Mouse (Mus musculus) T-helper 2 cell (primary cell): ENCODE measurements around the gene Ifi213.
"Not testable (repeated sequence)": the region's sequence is repeated elsewhere in the genome, so short reads cannot be mapped to it uniquely, and the experiment has no call there.

ENCODE experiments used
- in situ Hi-C: fragments of 300-600 bp; cut with MboI, MseI; formaldehyde crosslinking; loops from one replicate; pipeline ENCODE4 v1.15.1; 2025; ENCODE audit warnings: high pct_unique_total_duplicates

Ifi213 gene

DNA sequence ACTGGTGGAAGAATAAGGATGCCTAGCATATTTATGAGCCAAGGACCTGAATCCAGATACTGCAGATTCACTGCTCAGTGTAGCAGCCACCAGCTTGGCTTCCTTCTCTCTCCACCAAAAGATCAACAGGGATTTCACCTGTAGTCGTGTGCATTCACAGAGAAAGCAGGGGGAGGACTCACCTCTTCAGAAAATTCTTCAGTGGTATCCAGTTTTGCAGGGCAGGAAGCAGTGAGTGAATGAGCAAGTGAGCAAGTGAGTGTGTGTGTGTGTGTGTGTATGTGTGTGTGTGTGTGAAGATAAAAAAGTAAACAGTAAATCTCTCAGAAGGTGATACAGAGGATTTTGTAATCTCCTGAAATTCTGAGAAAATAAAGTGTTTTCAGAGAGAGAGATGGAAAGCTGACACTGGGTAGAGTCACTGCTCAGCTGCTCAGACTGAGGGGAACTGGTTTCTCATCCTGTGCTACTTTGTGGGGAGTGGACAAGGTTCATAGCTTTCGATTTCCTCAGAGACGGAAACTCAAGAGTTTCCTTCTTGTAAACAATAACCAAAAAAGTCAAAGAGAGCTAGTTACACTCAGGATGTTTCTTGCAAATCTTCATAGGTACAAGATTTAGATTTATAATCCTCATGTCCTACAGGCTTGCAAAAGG, at the start of gene Ifi213:
Ifi213 (minus strand) TSS at position 437 of the 657 bp plus-strand sequence.
- in situ Hi-C loops = not testable (repeated sequence)

DNA sequence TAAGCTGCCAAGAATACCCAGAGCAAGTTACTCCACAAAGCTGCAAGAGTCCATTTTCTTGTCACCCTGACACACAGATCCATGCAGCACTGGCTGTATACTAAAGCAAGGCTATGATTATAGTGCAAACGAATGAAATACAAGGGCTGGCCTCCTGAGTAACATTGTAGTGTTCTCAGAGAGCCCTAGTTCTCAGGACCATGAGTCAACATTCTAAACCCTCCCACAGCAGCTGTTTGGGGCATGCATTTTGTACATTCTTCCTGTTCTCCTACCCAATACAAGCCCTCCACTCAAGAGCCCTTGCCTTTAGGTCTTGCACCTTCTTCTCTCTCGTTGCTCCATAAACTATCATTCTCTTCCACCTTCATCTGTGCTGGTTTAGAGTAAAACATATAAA, 46.3 kb upstream of the Ifi213 start:
- in situ Hi-C loops = no loop called here

DNA sequence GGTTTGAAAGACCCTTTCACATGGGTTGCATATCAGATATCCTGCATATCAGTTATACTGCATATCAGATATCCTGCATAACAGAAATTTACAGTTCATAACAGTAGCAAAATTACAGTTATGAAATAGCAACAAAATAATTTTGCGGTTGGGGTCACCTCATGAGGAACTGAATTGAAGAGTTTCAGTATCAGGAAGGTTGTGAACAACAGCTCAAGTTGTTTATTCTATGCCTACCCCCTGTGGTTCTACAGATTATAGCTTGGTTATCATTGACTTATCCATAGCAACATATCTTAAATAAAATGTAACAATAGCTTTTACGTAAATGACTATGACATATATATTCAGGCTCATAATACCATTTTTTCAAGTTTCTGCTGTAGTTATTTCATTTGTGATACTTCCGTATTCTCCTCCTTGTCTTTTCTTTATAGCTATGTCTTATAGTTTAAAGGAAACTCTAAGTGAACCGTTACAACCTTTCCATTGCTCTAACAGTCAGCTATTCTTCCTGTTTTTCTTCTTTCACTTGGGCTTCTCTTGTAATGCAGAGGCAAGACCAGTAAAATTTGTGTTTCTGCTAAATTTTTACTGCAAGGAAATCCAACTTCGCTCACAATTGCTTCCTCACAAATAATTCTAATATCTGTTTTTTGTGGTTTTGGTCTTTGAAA, 35.0 kb upstream of the Ifi213 start:
- in situ Hi-C loops = no loop called here

DNA sequence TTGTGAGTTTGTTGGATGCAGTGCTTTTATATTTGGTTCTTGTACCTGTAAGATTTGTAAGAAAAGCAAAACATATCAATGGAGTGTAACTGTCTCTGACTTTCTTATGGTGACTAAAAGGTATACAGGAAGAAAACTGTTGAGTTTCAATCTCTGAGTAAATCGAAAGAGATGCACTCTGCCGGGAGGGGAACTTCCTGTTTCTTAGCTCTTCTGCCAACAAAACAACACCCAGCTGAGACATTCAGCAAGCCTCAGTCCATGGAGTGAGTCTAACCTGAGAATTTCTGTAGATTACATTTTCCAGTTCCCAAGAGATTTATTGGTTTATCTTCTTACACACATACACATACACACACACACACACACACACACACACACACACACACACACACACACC, 31.5 kb upstream of the Ifi213 start, which contains the start of gene Ifi209:
Ifi209 (plus strand) TSS at position 296 of the 400 bp plus-strand sequence.
- in situ Hi-C loops = not testable (repeated sequence)

DNA sequence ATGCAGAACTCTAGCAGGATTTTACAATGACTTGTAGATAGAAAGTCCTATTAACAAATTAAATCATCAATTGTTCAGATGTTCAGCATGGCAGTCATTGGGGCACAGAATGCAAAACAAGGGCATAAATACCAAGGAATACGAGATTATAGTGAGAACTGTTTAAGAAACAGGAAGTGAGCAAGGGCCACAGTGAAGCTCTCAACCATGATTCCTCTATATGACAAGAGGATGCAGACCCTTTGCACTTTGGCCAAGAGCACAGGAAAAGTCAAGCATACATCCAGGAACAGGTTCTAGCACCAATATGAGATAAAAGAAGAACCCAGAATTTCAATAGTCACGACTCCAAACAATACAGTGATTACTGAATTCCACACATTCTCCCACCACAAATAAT, 27.6 kb upstream of the Ifi213 start:
- in situ Hi-C loops = no loop called here

DNA sequence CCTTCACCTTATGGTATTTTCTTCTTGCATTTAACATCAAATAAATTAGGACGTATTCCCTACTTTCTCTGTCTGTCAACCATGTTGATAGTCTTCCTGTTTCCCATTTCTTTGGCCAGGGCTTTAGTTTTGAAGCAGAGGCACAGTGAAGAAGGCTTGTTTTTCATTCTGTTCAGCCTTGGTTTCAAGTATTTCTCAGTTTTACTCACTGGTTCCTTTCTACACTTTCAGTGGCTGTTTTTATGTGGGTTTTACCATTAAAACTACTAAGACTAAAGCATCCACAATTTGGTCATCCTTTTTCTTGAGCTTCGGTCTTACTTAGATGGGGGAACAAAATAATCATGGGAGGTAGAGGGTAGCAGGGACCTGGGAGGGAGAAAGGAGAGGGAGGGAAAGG, 25.0 kb upstream of the Ifi213 start:
- in situ Hi-C loops = no loop called here

DNA sequence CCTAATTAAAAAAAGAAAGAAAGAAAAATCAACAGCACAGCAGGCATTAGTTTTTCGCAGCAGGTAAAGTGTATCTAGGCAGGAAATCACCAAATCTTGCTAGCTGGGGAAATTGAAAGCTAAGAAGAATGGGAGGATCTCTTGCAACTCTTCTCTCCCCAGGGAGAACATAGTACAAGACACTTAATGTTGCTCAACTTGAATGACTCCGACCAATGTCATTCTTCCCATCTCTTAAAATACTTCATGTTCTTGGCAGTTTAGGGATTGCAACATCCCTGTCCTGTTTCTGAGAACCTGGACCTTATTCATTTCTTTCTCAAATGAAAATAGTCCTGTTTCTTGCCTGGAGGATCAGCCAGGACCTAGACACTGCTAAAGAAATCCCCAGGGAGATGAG, 23.1 kb upstream of the Ifi213 start:
- in situ Hi-C loops = not testable (repeated sequence)

DNA sequence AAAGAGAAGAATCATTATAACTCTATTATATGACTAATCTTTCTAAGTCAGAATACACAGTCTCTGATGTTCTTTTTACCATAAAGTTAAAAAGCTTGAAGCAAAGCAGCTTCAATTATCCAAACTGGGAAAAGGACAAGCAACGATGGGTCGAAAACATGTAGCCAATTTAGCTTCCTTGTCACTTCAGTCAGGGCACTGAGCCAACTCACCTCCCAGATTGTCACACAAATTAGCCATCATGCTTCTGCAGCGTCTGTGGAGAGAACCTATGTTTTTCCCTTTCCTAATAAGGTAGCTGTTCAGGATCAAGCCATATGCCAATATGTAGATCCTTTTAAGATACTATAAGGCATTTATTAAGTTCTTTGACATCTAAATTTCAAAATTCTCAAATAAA, 11.2 kb upstream of the Ifi213 start:
- in situ Hi-C loops = loop anchor here (5.0 kb wide), 1 partner anchor 57 kb away; no protein-coding TSS in a partner anchor

DNA sequence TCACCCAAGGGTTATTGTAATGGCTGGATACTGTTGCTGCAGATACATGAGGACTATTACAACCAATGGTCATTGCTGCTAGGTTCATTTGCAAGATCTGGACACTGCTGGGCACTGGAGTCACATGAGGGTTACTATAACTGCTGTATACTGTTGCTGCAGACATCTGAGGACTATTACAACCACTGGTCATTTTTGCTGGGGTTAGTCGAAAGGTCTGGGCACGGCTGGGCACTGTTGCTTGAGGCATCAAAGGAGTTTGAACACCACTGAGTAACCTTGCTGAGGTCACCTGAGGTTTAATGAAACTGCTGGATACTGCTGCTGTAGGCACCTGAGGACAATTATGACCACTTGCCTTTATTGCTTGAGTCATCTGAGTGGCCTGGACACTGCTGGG, 9.4 kb downstream of the Ifi213 start:
- in situ Hi-C loops = not testable (repeated sequence)

DNA sequence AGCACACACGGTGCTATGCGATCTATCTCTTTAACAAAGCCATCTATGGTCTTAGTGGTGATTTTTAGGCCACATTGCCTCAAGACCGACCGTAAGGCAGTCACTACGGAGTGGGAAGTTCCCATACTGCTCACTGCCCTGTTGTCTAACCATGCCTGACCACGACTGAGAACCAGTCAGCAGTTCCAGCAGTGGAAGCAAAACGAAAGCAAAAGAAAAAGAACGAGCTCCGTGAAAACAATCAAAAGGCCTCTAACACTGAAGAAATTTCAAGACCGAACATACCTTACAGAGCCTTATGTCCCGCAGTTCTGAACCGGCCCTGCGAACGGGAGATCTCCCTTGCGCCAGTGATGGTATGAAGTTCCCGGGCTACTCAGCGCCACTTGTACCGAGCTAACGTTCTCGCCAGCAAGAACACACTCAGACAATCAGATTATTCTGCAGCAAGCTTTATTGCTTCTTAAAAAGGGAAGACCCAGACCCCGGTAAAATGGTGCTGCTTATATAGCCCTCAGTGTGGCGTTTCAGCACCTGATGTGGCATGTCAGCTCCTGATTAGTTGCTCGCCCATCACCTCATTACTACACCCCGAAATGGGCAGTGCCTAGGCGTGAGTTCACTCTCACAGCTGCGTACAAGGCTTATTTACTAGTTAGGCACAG, 19.0 kb downstream of the Ifi213 start:
- in situ Hi-C loops = no loop called here

DNA sequence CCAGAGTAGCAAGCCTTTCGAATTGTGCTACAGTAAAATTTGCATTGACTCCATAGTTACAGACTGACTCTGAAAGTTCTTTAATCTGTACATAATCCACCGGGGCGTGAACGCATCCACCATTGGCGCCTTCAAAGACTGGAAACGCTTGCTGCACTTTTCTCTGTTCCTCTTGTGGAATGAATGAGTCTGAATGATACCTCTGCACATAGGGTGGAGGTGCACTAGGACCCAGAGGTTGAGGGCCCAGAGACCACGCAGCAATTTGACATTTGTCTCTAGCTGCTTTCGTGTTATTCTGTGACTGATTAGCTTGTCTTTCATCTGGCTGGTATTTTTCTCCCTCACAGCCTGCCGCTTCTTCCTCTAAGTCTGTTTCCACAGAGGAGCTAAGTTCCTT, 20.0 kb downstream of the Ifi213 start:
- in situ Hi-C loops = no loop called here

DNA sequence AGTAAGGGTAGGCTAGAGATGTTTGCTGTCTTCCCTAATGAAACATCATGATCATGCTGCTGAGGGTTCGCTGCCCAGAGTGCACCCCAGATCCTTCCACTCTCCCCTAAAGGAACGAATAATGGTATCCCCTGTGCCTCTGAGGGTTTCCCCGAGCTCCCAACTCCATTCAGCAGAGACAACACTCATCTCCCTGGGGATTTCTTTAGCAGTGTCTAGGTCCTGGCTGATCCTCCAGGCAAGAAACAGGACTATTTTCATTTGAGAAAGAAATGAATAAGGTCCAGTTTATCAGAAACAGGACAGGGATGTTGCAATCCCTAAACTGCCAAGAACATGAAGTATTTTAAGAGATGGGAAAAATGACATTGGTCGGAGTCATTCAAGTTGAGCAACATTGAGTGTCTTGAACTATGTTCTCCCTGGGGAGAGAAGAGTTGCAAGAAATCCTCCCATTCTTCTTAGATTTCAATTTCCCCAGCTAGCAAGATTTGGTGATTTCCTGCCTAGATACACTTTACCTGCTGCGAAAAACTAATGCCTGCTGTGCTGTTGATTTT, 48.5 kb downstream of the Ifi213 start:
- in situ Hi-C loops = not testable (repeated sequence)

DNA sequence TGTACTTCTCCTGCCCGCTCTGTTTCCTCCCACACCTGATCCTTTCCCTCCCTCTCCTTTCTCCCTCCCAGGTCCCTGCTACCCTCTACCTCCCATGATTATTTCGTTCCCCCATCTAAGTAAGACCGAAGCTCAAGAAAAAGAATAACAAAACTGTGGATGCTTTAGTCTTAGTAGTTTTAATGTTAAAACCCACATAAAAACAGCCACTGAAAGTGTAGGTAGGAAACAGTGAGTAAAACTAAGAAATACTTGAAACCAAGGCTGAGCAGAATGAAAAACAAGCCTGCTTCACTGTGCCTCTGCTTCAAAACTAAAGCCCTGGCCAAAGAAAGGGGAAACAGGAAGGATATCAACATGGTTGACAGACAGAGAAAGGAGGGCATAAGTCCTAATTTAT, 50.3 kb downstream of the Ifi213 start:
- in situ Hi-C loops = not testable (repeated sequence)

DNA sequence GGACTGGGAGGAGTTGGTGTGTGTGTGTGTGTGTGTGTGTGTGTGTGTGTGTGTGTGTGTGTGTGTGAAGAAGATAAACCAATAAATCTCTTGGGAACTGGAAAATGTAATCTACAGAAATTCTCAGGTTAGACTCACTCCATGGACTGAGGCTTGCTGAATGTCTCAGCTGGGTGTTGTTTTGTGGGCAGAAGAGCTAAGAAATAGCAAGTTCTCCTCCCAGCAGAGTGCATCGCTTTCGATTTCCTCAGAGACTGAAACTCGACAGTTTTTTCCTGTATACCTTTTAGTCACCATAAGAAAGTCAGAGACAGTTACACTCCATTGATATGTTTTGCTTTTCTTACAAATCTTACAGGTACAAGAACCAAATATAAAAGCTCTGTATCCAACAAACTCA, 63.3 kb downstream of the Ifi213 start, which contains the start of gene Ifi214:
Ifi214 (minus strand) TSS at position 167 of the 400 bp plus-strand sequence.
- in situ Hi-C loops = not testable (repeated sequence)

DNA sequence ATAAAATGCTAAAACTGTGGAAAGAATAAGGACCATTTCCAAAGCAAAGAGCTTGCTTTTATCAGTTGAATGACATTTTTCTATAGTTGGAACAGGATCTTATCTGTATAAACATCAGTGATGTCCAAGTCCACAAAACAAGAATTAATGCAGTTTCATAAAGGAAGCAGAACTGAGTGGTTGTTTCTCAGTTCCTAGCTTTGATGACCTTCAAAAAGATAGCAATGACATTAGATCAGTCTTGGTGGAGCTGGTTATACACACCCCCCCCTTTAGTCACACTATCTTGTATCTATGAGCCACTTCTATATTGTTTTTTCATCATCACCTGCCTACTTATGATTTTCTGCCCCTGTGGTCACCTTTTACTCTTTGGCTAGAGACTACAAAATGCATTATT, 77.6 kb downstream of the Ifi213 start:
- in situ Hi-C loops = no loop called here
